17 mouse cellular contexts compared by ENCODE assay signal in genomic region chr10:91080540-91080939, GRCm38 (mm10). TPM values are rescaled to one million over a fixed set of nuclear protein-coding genes. Genes with fewer than 3 reads are reported as not detected.
DNase-seq lines count a peak whose midpoint lies in the region; ATAC-seq and TF ChIP-seq lines count a peak whose summit lies in the region.
"Had no signal": no experiment of that assay in that cellular context is flagged by ENCODE, and none has a peak within 500 bp of the region (broad histone marks: within the 10 kb centered on the region; RNA-seq: fewer than 3 reads in every experiment).

No protein-coding gene starts in this region.

- 0 out of 2 replicates have a peak overlapping the region, but pooled peaks have one; percentile 4 for H3K4me3 ChIP-seq in embryonic facial prominence, embryonic 13.5 days
- no peak overlapping the region for H3K4me3 ChIP-seq in embryonic facial prominence, embryonic 10.5 days
- H3K4me3 ChIP-seq in intestine, postnatal 0 days (ENCODE audit: low read depth, low read length) = peak overlapping the region; percentile 18; the same call in 1 of the 2 replicates
- H3K4me3 ChIP-seq in intestine, embryonic 15.5 days (replicated peaks) = no peak overlapping the region
- H3K4me3 ChIP-seq in limb, embryonic 13.5 days = no peak overlapping the region
- H3K4me3 ChIP-seq: left cerebral cortex, adult 2 months; limb, embryonic 15.5 days had no signal

- peaks cover 34% of the 10 kb centered on the region for H3K36me3 ChIP-seq in embryonic facial prominence, embryonic 13.5 days
- H3K36me3 ChIP-seq in embryonic facial prominence, embryonic 10.5 days (replicated peaks) = peaks cover 42% of the 10 kb centered on the region
- peaks cover 33% of the 10 kb centered on the region; the same call in 1 of the 2 replicates for H3K36me3 ChIP-seq in intestine, postnatal 0 days (ENCODE audit: control insufficient read depth, insufficient read depth)
- H3K36me3 ChIP-seq in intestine, embryonic 15.5 days = 0 out of 2 replicates have a peak, but pooled peaks cover 7% of the 10 kb centered on the region
- H3K36me3 ChIP-seq in limb, embryonic 13.5 days = peaks cover 35% of the 10 kb centered on the region

- no peaks in the 10 kb centered on the region for H3K9me3 ChIP-seq in embryonic facial prominence, embryonic 13.5 days
- H3K9me3 ChIP-seq in embryonic facial prominence, embryonic 10.5 days = no peaks in the 10 kb centered on the region
- H3K9me3 ChIP-seq in intestine, postnatal 0 days (ENCODE audit: control insufficient read depth) = no peaks in the 10 kb centered on the region
- no peaks in the 10 kb centered on the region for H3K9me3 ChIP-seq in intestine, embryonic 15.5 days
- H3K9me3 ChIP-seq in limb, embryonic 13.5 days = no peaks in the 10 kb centered on the region
- H3K9me3 ChIP-seq: G1E; limb, embryonic 15.5 days had no signal

- no peak overlapping the region for H3K9ac ChIP-seq in embryonic facial prominence, embryonic 13.5 days
- no peak overlapping the region for H3K9ac ChIP-seq in intestine, postnatal 0 days (ENCODE audit: low read depth, low read length)
- no peak overlapping the region for H3K9ac ChIP-seq in intestine, embryonic 15.5 days
- H3K9ac ChIP-seq in limb, embryonic 13.5 days = no peak overlapping the region
- H3K9ac ChIP-seq: limb, embryonic 15.5 days had no signal

- no peak for ATAC-seq in embryonic facial prominence, embryonic 13.5 days (ENCODE audit: insufficient number of reproducible peaks, insufficient read depth, low FRiP score, low TSS enrichment, low read depth)
- no peak for ATAC-seq in intestine, postnatal 0 days
- no peak for ATAC-seq in intestine, embryonic 15.5 days
- ATAC-seq in limb, embryonic 13.5 days (ENCODE audit: low FRiP score, low read depth) = no peak
- ATAC-seq in frontal cortex, adult (ENCODE audit: low TSS enrichment) = no peak

- DNase-seq in embryonic facial prominence, embryonic 10.5 days (ENCODE audit: low spot score) = no peak
- DNase-seq in CD4-positive helper T cell, adult 2 months (ENCODE audit: low read depth, low spot score) = peak; percentile 37
- no peak for DNase-seq in layer of hippocampus, adult 18-20 months (ENCODE audit: low spot score in 2 of 2)
- DNase-seq: cerebellum, adult 11-12 months; gastrocnemius, postnatal 36 days; kidney, adult 18-20 months; right cerebral cortex, adult 18-20 months; thymus, postnatal 4 days had no signal

- H3K4me1 ChIP-seq in embryonic facial prominence, embryonic 13.5 days = peaks cover 7% of the 10 kb centered on the region; the same call in 1 of the 2 replicates
- H3K4me1 ChIP-seq in embryonic facial prominence, embryonic 10.5 days = peaks cover 16% of the 10 kb centered on the region
- no peaks in the 10 kb centered on the region; the same call in 1 of the 2 replicates for H3K4me1 ChIP-seq in intestine, postnatal 0 days (replicated peaks; ENCODE audit: control insufficient read depth, insufficient read depth, low read length)
- no peaks in the 10 kb centered on the region for H3K4me1 ChIP-seq in intestine, embryonic 15.5 days (replicated peaks)
- H3K4me1 ChIP-seq in limb, embryonic 13.5 days = peaks cover 16% of the 10 kb centered on the region
- H3K4me1 ChIP-seq: limb, embryonic 15.5 days had no signal

- H3K4me2 ChIP-seq in embryonic facial prominence, embryonic 13.5 days = peak overlapping the region; percentile 28; the same call in 1 of the 2 replicates
- H3K4me2 ChIP-seq in intestine, postnatal 0 days (replicated peaks; ENCODE audit: low read depth) = peak overlapping the region; percentile 2; the same call in 1 of the 2 replicates
- no peak overlapping the region for H3K4me2 ChIP-seq in intestine, embryonic 15.5 days (replicated peaks)
- peak overlapping the region; percentile 38; the same call in 1 of the 2 replicates for H3K4me2 ChIP-seq in limb, embryonic 13.5 days (replicated peaks)

- no peak overlapping the region for H3K27ac ChIP-seq in embryonic facial prominence, embryonic 13.5 days
- no peak overlapping the region for H3K27ac ChIP-seq in embryonic facial prominence, embryonic 10.5 days (replicated peaks)
- no peak overlapping the region for H3K27ac ChIP-seq in intestine, postnatal 0 days (ENCODE audit: low read depth, low read length)
- H3K27ac ChIP-seq in intestine, embryonic 15.5 days = no peak overlapping the region
- no peak overlapping the region for H3K27ac ChIP-seq in limb, embryonic 13.5 days
- H3K27ac ChIP-seq: left cerebral cortex, adult 2 months; limb, embryonic 15.5 days; stomach, postnatal 0 days had no signal

- WGBS in embryonic facial prominence, embryonic 13.5 days = 85% methylated on average over 5 of the region's 5 CpGs
- 92% methylated on average over 5 of the region's 5 CpGs for WGBS in embryonic facial prominence, embryonic 10.5 days
- 52% methylated on average over 5 of the region's 5 CpGs for WGBS in intestine, postnatal 0 days
- WGBS in intestine, embryonic 15.5 days = 76% methylated on average over 5 of the region's 5 CpGs
- 67% methylated on average over 5 of the region's 5 CpGs for WGBS in limb, embryonic 13.5 days

- no peak for TF ChIP-seq CTCF in intestine, postnatal 0 days (IDR thresholded peaks at IDR 0.05; ENCODE audit: low read depth)

- H3K27me3 ChIP-seq in embryonic facial prominence, embryonic 13.5 days = no peaks in the 10 kb centered on the region
- H3K27me3 ChIP-seq in embryonic facial prominence, embryonic 10.5 days (replicated peaks; ENCODE audit: low read depth, poor library complexity, severe bottlenecking) = no peaks in the 10 kb centered on the region
- H3K27me3 ChIP-seq in intestine, postnatal 0 days (replicated peaks; ENCODE audit: control insufficient read depth, insufficient read depth, low read length) = no peaks in the 10 kb centered on the region
- H3K27me3 ChIP-seq in intestine, embryonic 15.5 days (replicated peaks) = no peaks in the 10 kb centered on the region
- no peaks in the 10 kb centered on the region for H3K27me3 ChIP-seq in limb, embryonic 13.5 days
- H3K27me3 ChIP-seq: limb, embryonic 15.5 days had no signal

RNA-seq across cellular contexts. Expression of gene Apaf1, which starts 2.0 kb away (rescaled TPM):
- polyA plus RNA-seq in embryonic facial prominence, embryonic 13.5 days (2015; fragmentation: Nextera tagmentation; extraction: Ambion mirVana) = 24.6 and 25.7 TPM in 2 replicates
- 22.9 and 26.8 TPM in 2 replicates for polyA plus RNA-seq in embryonic facial prominence, embryonic 10.5 days (2016; fragmentation: Nextera tagmentation; extraction: Ambion mirVana)
- 26.5 and 32.4 TPM in 2 replicates for polyA plus RNA-seq in intestine, postnatal 0 days (2015; fragmentation: Nextera tagmentation; extraction: Ambion mirVana)
- polyA plus RNA-seq in intestine, embryonic 15.5 days (2015; fragmentation: Nextera tagmentation; extraction: Ambion mirVana) = 20.6 and 21.3 TPM in 2 replicates
- 29.5 and 31.8 TPM in 2 replicates for polyA plus RNA-seq in limb, embryonic 13.5 days (2015; fragmentation: Nextera tagmentation; extraction: Ambion mirVana)
- 10 to 100 TPM; 15.9 to 16.7 TPM for total RNA-seq in layer of hippocampus, adult 18-20 months (2021)

RNA-seq across cellular contexts. Expression of gene Ikbip, which starts 2.2 kb away (rescaled TPM):
- polyA plus RNA-seq in embryonic facial prominence, embryonic 13.5 days (2015; fragmentation: Nextera tagmentation; extraction: Ambion mirVana) = 57.5 and 71.1 TPM in 2 replicates
- polyA plus RNA-seq in embryonic facial prominence, embryonic 10.5 days (2016; fragmentation: Nextera tagmentation; extraction: Ambion mirVana) = 21.0 and 22.9 TPM in 2 replicates
- polyA plus RNA-seq in intestine, postnatal 0 days (2015; fragmentation: Nextera tagmentation; extraction: Ambion mirVana) = 19.4 and 23.0 TPM in 2 replicates
- polyA plus RNA-seq in intestine, embryonic 15.5 days (2015; fragmentation: Nextera tagmentation; extraction: Ambion mirVana) = 37.2 and 40.0 TPM in 2 replicates
- 70.3 and 70.6 TPM in 2 replicates for polyA plus RNA-seq in limb, embryonic 13.5 days (2015; fragmentation: Nextera tagmentation; extraction: Ambion mirVana)
- total RNA-seq in layer of hippocampus, adult 18-20 months (2021) = 10 to 100 TPM; 16.2 to 18.2 TPM

RNA-seq across cellular contexts. Expression of gene Slc25a3, which starts 43.3 kb away (rescaled TPM):
- polyA plus RNA-seq in embryonic facial prominence, embryonic 13.5 days (2015; fragmentation: Nextera tagmentation; extraction: Ambion mirVana) = 402 and 411 TPM in 2 replicates
- 397 and 400 TPM in 2 replicates for polyA plus RNA-seq in embryonic facial prominence, embryonic 10.5 days (2016; fragmentation: Nextera tagmentation; extraction: Ambion mirVana)
- polyA plus RNA-seq in intestine, postnatal 0 days (2015; fragmentation: Nextera tagmentation; extraction: Ambion mirVana) = 1,127 and 1,178 TPM in 2 replicates
- 611 and 651 TPM in 2 replicates for polyA plus RNA-seq in intestine, embryonic 15.5 days (2015; fragmentation: Nextera tagmentation; extraction: Ambion mirVana)
- polyA plus RNA-seq in limb, embryonic 13.5 days (2015; fragmentation: Nextera tagmentation; extraction: Ambion mirVana) = 447 and 448 TPM in 2 replicates
- 100 to 1,000 TPM; 505 to 506 TPM for total RNA-seq in layer of hippocampus, adult 18-20 months (2021)

Comparison
In these comparisons a context has a peak if more than half of its experiments do, and no peak if none do; other contexts are left out.
1. H3K4me3 ChIP-seq: peak in embryonic facial prominence, embryonic 13.5 days (single experiment) and intestine, postnatal 0 days (single experiment); none in embryonic facial prominence, embryonic 10.5 days (single experiment), intestine, embryonic 15.5 days (single experiment) and limb, embryonic 13.5 days (single experiment).